Mouse (Mus musculus) heart, postnatal 0 days (tissue): ENCODE data around the gene S100a14.

Experiments
- CTCF ChIP-seq: IDR thresholded peaks from 2 replicates; pipeline ENCODE4 v1.5.1; 2016; ENCODE audit warnings: antibody characterized with exemption, control low read depth, low read depth
- EP300 ChIP-seq: IDR thresholded peaks from 2 replicates; pipeline ENCODE4 v1.6.1; 2016; ENCODE audit warnings: antibody characterized with exemption, low read depth

DNA sequence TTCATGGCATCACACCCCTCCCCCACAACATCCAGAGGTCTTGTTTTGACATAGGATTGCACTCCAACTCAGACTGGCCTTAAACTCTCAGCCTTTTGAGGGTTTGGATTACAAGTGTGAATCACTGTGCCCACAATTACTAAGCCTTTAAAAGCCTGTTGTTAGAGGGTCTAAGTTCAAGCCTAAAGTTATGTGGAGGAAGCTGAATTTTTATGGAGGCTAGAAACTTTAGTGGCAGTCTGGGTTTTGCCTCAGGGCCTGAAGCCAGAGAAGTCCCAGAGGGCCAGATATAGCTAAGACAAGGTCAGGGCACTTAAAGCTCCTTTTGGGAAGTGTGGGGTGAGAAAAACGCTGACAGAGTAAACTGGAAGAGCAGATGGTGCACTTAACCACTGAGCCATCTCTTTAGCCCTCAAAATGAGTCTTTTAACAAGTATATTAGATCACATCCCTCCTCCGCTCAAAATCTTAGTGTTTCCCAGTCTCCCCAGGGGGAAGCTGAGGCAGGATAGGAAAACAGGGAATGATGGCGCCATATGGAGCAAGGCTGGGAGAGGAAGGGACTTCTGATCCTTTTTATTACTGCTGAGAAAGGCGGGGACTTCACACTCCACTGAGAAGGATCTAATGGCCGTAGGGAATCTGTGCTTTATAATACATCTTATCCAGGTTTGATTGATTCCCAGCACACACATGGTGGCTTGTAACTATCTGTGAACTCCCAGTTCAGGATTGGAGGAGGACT, 23.2 kb downstream of the S100a14 start:
- no peak for TF ChIP-seq CTCF
- no peak for TF ChIP-seq EP300
